Mouse (Mus musculus): ENCODE measurements around the gene Krt8. TPM values are rescaled to one million over a fixed set of nuclear protein-coding genes. Genes with fewer than 3 reads are reported as not detected.
A peak's percentile ranks its signal among the peaks of the same experiment; 100 is the strongest.

The Krt8 gene
- polyA plus RNA-seq, 1 experiment from 2014 or later = 75.5 TPM

DNA sequence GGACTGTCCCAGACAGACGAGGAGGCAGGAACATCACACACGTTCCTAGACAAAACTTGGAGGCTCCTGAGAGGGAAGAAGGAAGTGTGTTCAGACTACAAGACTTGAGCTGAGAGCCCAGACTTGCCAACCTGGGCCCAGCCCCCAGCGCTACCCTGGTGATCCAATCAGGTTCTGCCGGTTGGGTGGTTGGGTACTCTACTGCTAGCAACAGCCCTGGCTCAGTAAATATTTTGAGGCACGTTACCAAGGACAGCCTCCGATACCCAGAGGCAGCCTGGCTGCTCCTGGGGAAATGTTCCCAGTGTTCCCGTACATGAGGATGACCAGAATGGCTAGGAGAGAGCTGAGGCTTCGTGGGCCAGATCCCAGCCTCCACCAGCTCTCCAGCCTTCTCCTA is 37.5 kb downstream of the Krt8 start:
- no peak for ATAC-seq (ENCODE audit: insufficient number of reproducible peaks, low FRiP score, low TSS enrichment, low read depth)
- no peak overlapping the region for H3K9ac ChIP-seq
- no peaks in the 10 kb centered on the region for H3K9me3 ChIP-seq
- H3K4me3 ChIP-seq = no peak overlapping the region
- 0 out of 2 replicates have a peak, but pooled peaks cover 4% of the 10 kb centered on the region for H3K4me1 ChIP-seq
- no peaks in the 10 kb centered on the region for H3K36me3 ChIP-seq
- WGBS = 72% methylated on average over 8 of the region's 8 CpGs
- no peaks in the 10 kb centered on the region for H3K27me3 ChIP-seq
- no peak overlapping the region for H3K4me2 ChIP-seq
- peak overlapping the region; percentile 38; the same call in 1 of the 2 replicates for H3K27ac ChIP-seq

GRCm38 (mm10) chr15:101958891-101959290 is 45.4 kb downstream of the Krt8 start:
- H3K9ac ChIP-seq = no peak overlapping the region
- 92% methylated on average over 3 of the region's 3 CpGs for WGBS
- no peaks in the 10 kb centered on the region for H3K9me3 ChIP-seq
- H3K4me3 ChIP-seq = no peak overlapping the region
- no peak for ATAC-seq (ENCODE audit: insufficient number of reproducible peaks, low FRiP score, low TSS enrichment, low read depth)
- H3K27me3 ChIP-seq = no peaks in the 10 kb centered on the region
- no peaks in the 10 kb centered on the region for H3K36me3 ChIP-seq
- no peak overlapping the region for H3K4me2 ChIP-seq
- no peaks in the 10 kb centered on the region for H3K4me1 ChIP-seq
- no peak overlapping the region for H3K27ac ChIP-seq

DNA sequence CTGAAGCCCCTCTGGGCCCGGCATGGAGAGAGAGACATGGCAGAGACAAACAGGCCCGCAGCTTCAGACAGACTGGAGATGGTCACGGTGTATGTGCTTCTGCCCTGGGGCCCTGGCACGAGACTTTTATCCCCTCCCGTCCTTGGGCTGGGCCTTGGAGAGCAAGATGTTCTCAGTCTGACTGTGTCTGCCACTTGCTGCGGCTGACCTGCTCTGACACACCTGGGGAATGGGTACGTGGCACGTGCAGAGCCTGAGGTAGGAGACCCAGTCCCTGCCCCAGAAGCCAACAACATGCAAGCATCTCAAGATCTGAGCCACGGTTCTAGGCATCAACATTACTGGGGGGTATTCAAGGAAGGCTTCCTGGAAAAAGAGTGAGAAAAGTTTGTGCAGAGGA is 50.1 kb downstream of the Krt8 start, which contains the start of gene Krt78:
TSS of gene Krt78 (minus strand) at position 101 of the 400 bp plus-strand sequence.
- no peaks in the 10 kb centered on the region for H3K27me3 ChIP-seq
- H3K36me3 ChIP-seq = no peaks in the 10 kb centered on the region
- no peak for ATAC-seq (ENCODE audit: insufficient number of reproducible peaks, low FRiP score, low TSS enrichment, low read depth)
- no peaks in the 10 kb centered on the region for H3K9me3 ChIP-seq
- no peak within 1 kb of the TSS for H3K4me3 ChIP-seq
- whole genome bisulfite sequencing = 79% methylated on average over 9 of the region's 9 CpGs
- H3K9ac ChIP-seq = no peak within 1 kb of the TSS
- no peaks in the 10 kb centered on the region for H3K4me1 ChIP-seq
- no peak within 1 kb of the TSS for H3K4me2 ChIP-seq
- H3K27ac ChIP-seq = no peak within 1 kb of the TSS

DNA sequence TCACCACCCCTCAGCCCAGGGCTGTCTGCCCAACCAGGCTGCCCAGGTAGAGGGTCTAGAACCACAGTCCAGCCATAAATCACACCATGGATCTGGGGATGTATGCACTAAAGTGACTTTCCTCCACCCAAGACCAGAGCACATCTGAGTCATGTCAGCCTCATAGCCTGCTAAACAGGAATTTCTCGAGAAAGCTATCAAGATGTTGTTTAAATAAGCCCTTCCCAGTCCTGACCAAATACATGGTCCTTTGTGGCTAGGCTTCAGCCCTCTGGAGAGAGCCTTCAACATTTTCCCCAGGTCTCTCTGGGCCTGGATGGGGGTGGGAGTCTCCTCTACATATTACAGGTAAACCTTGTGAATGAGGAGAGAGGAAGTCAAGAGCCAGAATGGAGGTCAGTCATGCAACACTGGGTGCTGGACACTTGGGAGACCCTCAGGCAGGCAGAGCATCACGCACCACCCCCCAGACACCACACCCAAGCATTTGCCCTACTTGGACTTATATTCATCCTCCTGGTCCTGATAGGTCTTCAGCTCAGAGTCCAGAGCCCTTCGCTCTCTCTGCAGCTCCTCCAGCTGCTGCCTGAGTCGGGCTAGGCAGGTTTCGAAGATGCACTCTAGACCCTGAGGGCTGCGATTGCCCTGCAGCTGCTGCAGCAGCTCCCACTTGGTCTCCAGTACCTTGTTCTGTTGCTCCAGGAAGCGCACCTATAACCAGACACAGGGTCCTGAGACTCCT is 51.4 kb downstream of the Krt8 start:
- Histone ChIP-seq H3K9ac (no peak overlapping the region), H3K4me2 (no peak overlapping the region), H3K27ac (no peak overlapping the region), H3K27me3 (no peaks in the 10 kb centered on the region), H3K9me3 (no peaks in the 10 kb centered on the region), H3K4me3 (no peak overlapping the region), H3K4me1 (no peaks in the 10 kb centered on the region), H3K36me3 (no peaks in the 10 kb centered on the region)
- WGBS = 79% methylated on average over 7 of the region's 7 CpGs
- no peak for ATAC-seq (ENCODE audit: insufficient number of reproducible peaks, low FRiP score, low TSS enrichment, low read depth)

Other genes with a start within 250 kb of the Krt8 start
- gene Krt72, start 218.0 kb downstream of the Krt8 start, polyA plus RNA-seq (2015; fragmentation: Nextera tagmentation; extraction: Ambion mirVana) = 0.27 and 0.63 TPM in 2 replicates
- gene Krt73, start 202.1 kb downstream of the Krt8 start, polyA plus RNA-seq (2015; fragmentation: Nextera tagmentation; extraction: Ambion mirVana) = 0.09 TPM in 1 of 2 replicates, not detected in the other
- 0.87 and 1.2 TPM in 2 replicates for gene Krt2, start 186.3 kb downstream of the Krt8 start, polyA plus RNA-seq (2015; fragmentation: Nextera tagmentation; extraction: Ambion mirVana)
- gene Krt1, start 153.7 kb downstream of the Krt8 start, polyA plus RNA-seq (2015; fragmentation: Nextera tagmentation; extraction: Ambion mirVana) = 1,050 and 1,170 TPM in 2 replicates
- 151 and 157 TPM in 2 replicates for gene Krt77, start 134.8 kb downstream of the Krt8 start, polyA plus RNA-seq (2015; fragmentation: Nextera tagmentation; extraction: Ambion mirVana)
- 0.14 TPM in 1 of 2 replicates, not detected in the other for gene Krt76, start 111.6 kb downstream of the Krt8 start, polyA plus RNA-seq (2015; fragmentation: Nextera tagmentation; extraction: Ambion mirVana)
- gene Krt4, start 79.7 kb downstream of the Krt8 start, polyA plus RNA-seq (2015; fragmentation: Nextera tagmentation; extraction: Ambion mirVana) = 557 and 616 TPM in 2 replicates
- 1.2 and 1.3 TPM in 2 replicates for gene Krt79, start 64.2 kb downstream of the Krt8 start, polyA plus RNA-seq (2015; fragmentation: Nextera tagmentation; extraction: Ambion mirVana)
- gene Krt78, start 50.2 kb downstream of the Krt8 start, polyA plus RNA-seq (2015; fragmentation: Nextera tagmentation; extraction: Ambion mirVana) = 13.3 and 15.6 TPM in 2 replicates
- 39.0 and 44.4 TPM in 2 replicates for gene Krt18, start 23.7 kb upstream of the Krt8 start, polyA plus RNA-seq (2015; fragmentation: Nextera tagmentation; extraction: Ambion mirVana)
- 103 and 111 TPM in 2 replicates for gene Eif4b, start 69.3 kb upstream of the Krt8 start, polyA plus RNA-seq (2015; fragmentation: Nextera tagmentation; extraction: Ambion mirVana)
- gene Tns2, start 95.9 kb upstream of the Krt8 start, polyA plus RNA-seq (2015; fragmentation: Nextera tagmentation; extraction: Ambion mirVana) = 47.5 and 48.6 TPM in 2 replicates
- gene Spryd3, start 131.8 kb upstream of the Krt8 start, polyA plus RNA-seq (2015; fragmentation: Nextera tagmentation; extraction: Ambion mirVana) = 33.4 and 35.4 TPM in 2 replicates
- gene Igfbp6, start 139.9 kb upstream of the Krt8 start, polyA plus RNA-seq (2015; fragmentation: Nextera tagmentation; extraction: Ambion mirVana) = 17.5 and 24.6 TPM in 2 replicates
- 0.61 and 0.81 TPM in 2 replicates for gene Soat2, start 146.0 kb upstream of the Krt8 start, polyA plus RNA-seq (2015; fragmentation: Nextera tagmentation; extraction: Ambion mirVana)
- gene Zfp740, start 198.8 kb upstream of the Krt8 start, polyA plus RNA-seq (2015; fragmentation: Nextera tagmentation; extraction: Ambion mirVana) = 51.9 and 59.9 TPM in 2 replicates
- gene Csad, start 200.2 kb upstream of the Krt8 start, polyA plus RNA-seq (2015; fragmentation: Nextera tagmentation; extraction: Ambion mirVana) = 80.3 and 81.8 TPM in 2 replicates
- gene Itgb7, start 227.5 kb upstream of the Krt8 start, polyA plus RNA-seq (2015; fragmentation: Nextera tagmentation; extraction: Ambion mirVana) = 6.3 and 6.6 TPM in 2 replicates

Data from limb, embryonic 15.5 days (tissue).